Mouse (Mus musculus): Measurements from ENCODE around the gene Gabpb2.

DNA sequence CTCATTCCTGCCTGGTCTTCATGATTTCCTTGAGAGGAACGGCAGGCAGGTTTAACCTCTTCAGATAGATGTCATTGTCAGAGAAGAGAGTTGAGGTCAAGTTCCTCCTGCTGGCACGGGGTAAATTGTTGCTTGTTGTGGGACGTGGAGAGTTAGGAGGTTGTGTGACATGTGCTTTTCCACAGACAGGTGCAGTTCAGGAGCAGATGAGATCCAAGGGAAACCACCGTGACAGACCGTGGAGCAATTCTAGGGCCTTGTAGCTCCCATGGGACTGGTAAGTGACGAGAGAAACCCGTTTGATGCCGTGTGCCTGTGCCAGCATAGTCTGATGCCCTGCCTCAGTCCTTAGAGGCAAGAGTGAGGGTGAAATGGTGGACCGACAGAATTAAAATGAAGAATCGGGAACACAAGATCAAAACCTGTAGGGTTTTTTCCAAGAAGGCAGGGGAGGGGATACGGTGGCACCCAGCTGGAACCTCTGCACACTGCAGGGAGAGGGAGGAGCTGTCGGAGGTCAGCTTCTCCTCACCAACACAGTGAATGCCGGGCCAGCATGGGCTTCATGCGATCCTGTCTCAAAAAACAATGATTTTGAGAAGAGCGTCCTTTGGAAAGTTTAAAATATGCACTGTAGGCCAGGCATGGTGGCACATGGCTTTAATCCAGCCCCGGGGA, 15.7 kb upstream of the Gabpb2 start:
- TF ChIP-seq CTCF (conservative IDR thresholded peaks at IDR 0.05; ENCODE audit: low read length) (no peak), POU5F1 (IDR thresholded peaks at IDR 0.05; ENCODE audit: borderline replicate concordance, low read length) (no peak), NANOG (IDR thresholded peaks at IDR 0.05; ENCODE audit: borderline replicate concordance, low read length) (no peak)

Measured in E14TG2a.4 (cell line).